Mouse (Mus musculus) gastrocnemius, adult 2 months (tissue): Measurements from ENCODE around the gene Ccdc36. TPM values are rescaled to one million over a fixed set of nuclear protein-coding genes. Genes with fewer than 3 reads are reported as not detected.
A peak's percentile ranks its signal among the peaks of the same experiment; 100 is the strongest.

Experiments
- DNase-seq: peaks from one replicate; pipeline ENCODE4 v3.0.0; 2022
- H3K27ac ChIP-seq: fragments of 200-600 bp; 2 replicates; pipeline ENCODE4 v1.8.1; 2022; ENCODE audit warnings: mild to moderate bottlenecking
- H3K4me3 ChIP-seq: fragments of 200-600 bp; 2 replicates; pipeline ENCODE4 v1.8.1; 2022; ENCODE audit warnings: mild to moderate bottlenecking, moderate library complexity
- CTCF ChIP-seq: fragments of 200-600 bp; IDR thresholded peaks from 2 replicates; pipeline ENCODE4 v1.8.1; 2022; ENCODE audit warnings: antibody characterized with exemption, mild to moderate bottlenecking, moderate library complexity
- intact Hi-C: fragments of 180-260 bp; cut with DNase I; formaldehyde crosslinking; loops from one replicate; pipeline ENCODE4 v1.15.1; 2025
- total RNA-seq, 2 experiments: library from RNA; stranded (reverse); gene quantifications; 2 replicates each; pipeline ENCODE4 v1.2.3; 2021

Ccdc36 gene
- total RNA-seq, 2 experiments from 2014 or later, result not detected

- intact Hi-C loops, result no loop called here
- Histone ChIP-seq H3K27ac (no peak within 1 kb of the TSS), H3K4me3 (no peak within 1 kb of the TSS)
- DNase-seq, result peak; percentile 17
- no peak for TF ChIP-seq CTCF
Measured at GRCm38 (mm10) chr9:108392676-108393075, 35.6 kb downstream of the Ccdc36 start, which contains the start of gene 1700102P08Rik. Gene 1700102P08Rik (plus strand): TSS chr9:108392805.

- intact Hi-C loops, result loop anchor here (10.0 kb wide), 1 partner anchor 66 kb away; no protein-coding TSS in a partner anchor
- Histone ChIP-seq H3K27ac (peak overlapping the region; percentile 88), H3K4me3 (peak overlapping the region; percentile 5; the same call in 1 of the 2 replicates)
- TF ChIP-seq CTCF, result 0 out of 2 replicates have a peak, but pooled peaks have one; percentile 13
- DNase-seq, result peak; percentile 39
Measured at GRCm38 (mm10) chr9:108389220-108389619, 39.1 kb downstream of the Ccdc36 start.

GRCm38 (mm10) chr9:108388601-108389000 lies 39.7 kb downstream of the Ccdc36 start:
- intact Hi-C loops, result loop anchor here (10.0 kb wide), 1 partner anchor 66 kb away; no protein-coding TSS in a partner anchor
- DNase-seq, result no peak
- TF ChIP-seq CTCF, result no peak

GRCm38 (mm10) chr9:108386816-108387215 lies 41.5 kb downstream of the Ccdc36 start:
- peak; percentile 72 for DNase-seq
- no peak overlapping the region for H3K4me3 ChIP-seq

More at GRCm38 (mm10) chr9:108388601-108389000, 39.7 kb downstream of the Ccdc36 start:
- Histone ChIP-seq H3K4me3 (no peak overlapping the region), H3K27ac (peak overlapping the region; percentile 88)

GRCm38 (mm10) chr9:108385006-108385405 lies 43.3 kb downstream of the Ccdc36 start:
- no peak for DNase-seq
- H3K4me3 ChIP-seq, result no peak overlapping the region
- intact Hi-C loops, result loop anchor here (10.0 kb wide), 1 partner anchor 70 kb away; no protein-coding TSS in a partner anchor
- H3K27ac ChIP-seq, result peak overlapping the region; percentile 41
- TF ChIP-seq CTCF, result no peak

More at GRCm38 (mm10) chr9:108386816-108387215, 41.5 kb downstream of the Ccdc36 start:
- TF ChIP-seq CTCF, result peak; percentile 47; the same call in 1 of the 2 replicates
- intact Hi-C loops, result loop anchor here (10.0 kb wide), 1 partner anchor 68 kb away; no protein-coding TSS in a partner anchor
- peak overlapping the region; percentile 88 for H3K27ac ChIP-seq

GRCm38 (mm10) chr9:108381382-108381781 lies 46.9 kb downstream of the Ccdc36 start:
- TF ChIP-seq CTCF, result no peak
- Histone ChIP-seq H3K27ac (no peak overlapping the region), H3K4me3 (no peak overlapping the region)
- DNase-seq, result no peak
- intact Hi-C loops, result loop anchor here (10.0 kb wide), 1 partner anchor 73 kb away; no protein-coding TSS in a partner anchor

GRCm38 (mm10) chr9:108379294-108379693 lies 49.0 kb downstream of the Ccdc36 start:
- no peak for TF ChIP-seq CTCF
- intact Hi-C loops, result no loop called here
- H3K4me3 ChIP-seq, result no peak overlapping the region
- no peak for DNase-seq
- no peak overlapping the region for H3K27ac ChIP-seq

GRCm38 (mm10) chr9:108378736-108379135 lies 49.5 kb downstream of the Ccdc36 start:
- TF ChIP-seq CTCF, result no peak
- no peak overlapping the region for H3K27ac ChIP-seq
- intact Hi-C loops, result no loop called here
- no peak overlapping the region for H3K4me3 ChIP-seq
- no peak for DNase-seq

- no peak for TF ChIP-seq CTCF
- no peak for DNase-seq
- intact Hi-C loops, result no loop called here
- Histone ChIP-seq H3K27ac (no peak overlapping the region), H3K4me3 (no peak overlapping the region)
Measured at GRCm38 (mm10) chr9:108378234-108378633, 50.0 kb downstream of the Ccdc36 start.

Other genes starting within 250 kb of the Ccdc36 start
- under 1 TPM in 1 of 2 experiments, not detected in 1; 0.03 TPM for gene Bsn, start 238.1 kb downstream of the Ccdc36 start, total RNA-seq
- gene Dag1, start 164.5 kb downstream of the Ccdc36 start, total RNA-seq, result 100 to 1,000 TPM; 170 to 229 TPM
- 10 to 100 TPM in 1 of 2 experiments, 1 to 10 TPM in 1; 9.3 to 11.9 TPM for gene Nicn1, start 138.1 kb downstream of the Ccdc36 start, total RNA-seq
- gene Amt, start 131.6 kb downstream of the Ccdc36 start, total RNA-seq, result 1 to 10 TPM; 1.0 to 1.4 TPM
- gene Rhoa, start 122.4 kb downstream of the Ccdc36 start, total RNA-seq, result 100 to 1,000 TPM in 1 of 2 experiments, 10 to 100 TPM in 1; 95.0 to 122 TPM
- 10 to 100 TPM; 27.0 to 35.1 TPM for gene Tcta, start 122.3 kb downstream of the Ccdc36 start, total RNA-seq
- gene Gpx1, start 89.6 kb downstream of the Ccdc36 start, total RNA-seq, result 10 to 100 TPM; 54.9 to 69.4 TPM
- gene Usp4, start 80.6 kb downstream of the Ccdc36 start, total RNA-seq, result 10 to 100 TPM; 68.7 to 74.6 TPM
- 1 to 10 TPM in 1 of 2 experiments, under 1 TPM in 1; 0.92 to 1.5 TPM for gene 1700102P08Rik, start 35.7 kb downstream of the Ccdc36 start, total RNA-seq
- not detected for gene BC048562, start 8.0 kb upstream of the Ccdc36 start, total RNA-seq
- gene Ccdc71, start 32.0 kb upstream of the Ccdc36 start, total RNA-seq, result 10 to 100 TPM; 15.0 to 17.7 TPM
- gene Klhdc8b, start 33.1 kb upstream of the Ccdc36 start, total RNA-seq, result 1 to 10 TPM; 1.7 to 2.5 TPM
- gene Lamb2, start 51.3 kb upstream of the Ccdc36 start, total RNA-seq, result 100 to 1,000 TPM; 104 to 171 TPM
- gene Usp19, start 62.1 kb upstream of the Ccdc36 start, total RNA-seq, result 100 to 1,000 TPM; 124 TPM
- gene Qars, start 79.2 kb upstream of the Ccdc36 start, total RNA-seq, result 10 to 100 TPM; 75.4 to 80.6 TPM
- 10 to 100 TPM; 53.3 to 58.9 TPM for gene Qrich1, start 88.3 kb upstream of the Ccdc36 start, total RNA-seq
- gene Impdh2, start 131.8 kb upstream of the Ccdc36 start, total RNA-seq, result 10 to 100 TPM; 59.7 to 67.4 TPM
- 10 to 100 TPM; 20.6 to 39.2 TPM for gene Ndufaf3, start 138.9 kb upstream of the Ccdc36 start, total RNA-seq
- 10 to 100 TPM in 1 of 2 experiments, 1 to 10 TPM in 1; 8.0 to 11.3 TPM for gene Dalrd3, start 141.4 kb upstream of the Ccdc36 start, total RNA-seq
- 1 to 10 TPM; 6.7 to 7.3 TPM for gene Wdr6, start 150.3 kb upstream of the Ccdc36 start, total RNA-seq
- 1 to 10 TPM; 3.7 to 3.9 TPM for gene P4htm, start 169.2 kb upstream of the Ccdc36 start, total RNA-seq
- 10 to 100 TPM; 61.9 to 83.9 TPM for gene Arih2, start 220.9 kb upstream of the Ccdc36 start, total RNA-seq
- 10 to 100 TPM; 55.2 to 96.6 TPM for gene Slc25a20, start 233.6 kb upstream of the Ccdc36 start, total RNA-seq